Mouse (Mus musculus): Measurements from ENCODE around the gene Svip. TPM values are rescaled to one million over a fixed set of nuclear protein-coding genes. Genes with fewer than 3 reads are reported as not detected.

Svip gene
- polyA plus RNA-seq (2014; fragmentation: Illumina TruSeq; extraction: RNeasy Lipid Tissue Mini Kit (QIAGEN cat#74804); ENCODE audit: low read depth, low replicate concordance) = 34.2 TPM

GRCm38 (mm10) chr7:52005511-52006295 is at the start of gene Svip:
TSS of gene Svip (minus strand) at chr7:52006018.

GRCm38 (mm10) chr7:52015628-52016027 is 9.8 kb upstream of the Svip start, which contains the start of gene 1700015G11Rik:
TSS of gene 1700015G11Rik (minus strand) at chr7:52015728.

Other genes starting within 250 kb of the Svip start
- gene Gas2, start 144.0 kb downstream of the Svip start, polyA plus RNA-seq (2014; fragmentation: Illumina TruSeq; extraction: RNeasy Lipid Tissue Mini Kit (QIAGEN cat#74804); ENCODE audit: low read depth, low replicate concordance) = 5.6 TPM
- gene Fancf, start 143.8 kb downstream of the Svip start, polyA plus RNA-seq (2014; fragmentation: Illumina TruSeq; extraction: RNeasy Lipid Tissue Mini Kit (QIAGEN cat#74804); ENCODE audit: low read depth, low replicate concordance) = 1.5 TPM
- gene 1700015G11Rik, start 9.7 kb upstream of the Svip start, polyA plus RNA-seq (2014; fragmentation: Illumina TruSeq; extraction: RNeasy Lipid Tissue Mini Kit (QIAGEN cat#74804); ENCODE audit: low read depth, low replicate concordance) = not detected

Data from heart, adult 10 weeks (tissue).